Mouse (Mus musculus) limb, embryonic 10.5 days (tissue): ENCODE results near the gene Polr3gl. TPM values are rescaled to one million over a fixed set of nuclear protein-coding genes. Genes with fewer than 3 reads are reported as not detected.

Experiments used
- DNase-seq: peaks from one replicate; pipeline ENCODE4 v3.0.0-alpha.2; 2017; ENCODE audit warnings: low spot score
- H3K27ac ChIP-seq: fragments of 300-500 bp; sonication (generic); 2 replicates; pipeline ENCODE4 v1.5.1; 2016; ENCODE audit warnings: mild to moderate bottlenecking
- H3K27me3 ChIP-seq: fragments of 300-500 bp; sonication (generic); 2 replicates; pipeline ENCODE4 v1.6.1; 2016; ENCODE audit warnings: low read depth, mild to moderate bottlenecking; ENCODE audit not compliant: poor library complexity, severe bottlenecking
- H3K36me3 ChIP-seq: fragments of 300-500 bp; sonication (generic); 2 replicates; pipeline ENCODE4 v1.6.1; 2016; ENCODE audit warnings: mild to moderate bottlenecking, moderate library complexity
- H3K4me1 ChIP-seq: fragments of 300-500 bp; sonication (generic); 2 replicates; pipeline ENCODE4 v1.6.1; 2016
- H3K4me3 ChIP-seq: fragments of 300-500 bp; sonication (generic); 2 replicates; pipeline ENCODE4 v1.5.1; 2016; ENCODE audit warnings: mild to moderate bottlenecking, moderate library complexity
- H3K9me3 ChIP-seq: fragments of 300-500 bp; sonication (generic); replicated peaks from 2 replicates; pipeline ENCODE4 v1.6.1; 2016; ENCODE audit warnings: mild to moderate bottlenecking
- WGBS: fragments of 180-500 bp; shearing (Covaris S2); methylation state at CpG from one replicate; pipeline ENCODE4 v1.1.7; 2016; 5-methylcytosine and 5-hydroxymethylcytosine counted together
- polyA plus RNA-seq: library from polyadenylated mRNA; unstranded; fragments of >200 nt; fragmentation: Nextera tagmentation; extraction: Ambion mirVana; gene quantifications from 2 replicates; pipeline ENCODE4 v1.2.1, GENCODE M21; 2016

Polr3gl gene
- polyA plus RNA-seq, 1 experiment from 2014 or later: 42.1 TPM

GRCm38 (mm10) chr3:96594851-96595250 is 870 bp upstream of the Polr3gl start:
- H3K4me1 ChIP-seq: peaks cover 47% of the 10 kb centered on the region
- DNase-seq: no peak
- H3K4me3 ChIP-seq: no peak overlapping the region
- H3K27ac ChIP-seq: no peak overlapping the region
- WGBS: 82% methylated on average over 5 of the region's 5 CpGs
- H3K36me3 ChIP-seq: peaks cover 4% of the 10 kb centered on the region; the same call in 1 of the 2 replicates
- H3K27me3 ChIP-seq: peaks cover 49% of the 10 kb centered on the region
- H3K9me3 ChIP-seq: no peaks in the 10 kb centered on the region

GRCm38 (mm10) chr3:96593374-96593773 is 607 bp downstream of the Polr3gl start:
- H3K4me3 ChIP-seq: peak overlapping the region; percentile 69
- WGBS: 2% methylated on average over 10 of the region's 10 CpGs
- no peak for DNase-seq

GRCm38 (mm10) chr3:96590657-96591056 is 3.3 kb downstream of the Polr3gl start:
- H3K36me3 ChIP-seq: peaks cover 4% of the 10 kb centered on the region; the same call in 1 of the 2 replicates
- H3K27ac ChIP-seq: no peak overlapping the region
- DNase-seq: no peak
- H3K27me3 ChIP-seq: peaks cover 19% of the 10 kb centered on the region
- no peaks in the 10 kb centered on the region for H3K9me3 ChIP-seq
- 87% methylated on average over 4 of the region's 4 CpGs for WGBS
- H3K4me1 ChIP-seq: peaks cover 9% of the 10 kb centered on the region
- no peak overlapping the region for H3K4me3 ChIP-seq

More at GRCm38 (mm10) chr3:96593374-96593773, 607 bp downstream of the Polr3gl start:
- Histone ChIP-seq H3K36me3 (peaks cover 4% of the 10 kb centered on the region; the same call in 1 of the 2 replicates), H3K27ac (peak overlapping the region; percentile 90), H3K4me1 (peaks cover 36% of the 10 kb centered on the region), H3K27me3 (peaks cover 34% of the 10 kb centered on the region), H3K9me3 (no peaks in the 10 kb centered on the region)

GRCm38 (mm10) chr3:96583386-96583785 is 10.6 kb downstream of the Polr3gl start:
- 91% methylated on average over 5 of the region's 5 CpGs for WGBS

GRCm38 (mm10) chr3:96581771-96582515 is 12.0 kb downstream of the Polr3gl start:
- peaks cover 25% of the 10 kb centered on the region for H3K4me1 ChIP-seq
- H3K4me3 ChIP-seq: no peak overlapping the region
- H3K27me3 ChIP-seq: peaks cover 11% of the 10 kb centered on the region
- no peak overlapping the region for H3K27ac ChIP-seq
- WGBS: 85% methylated on average over 16 of the region's 16 CpGs
- DNase-seq: no peak
- no peaks in the 10 kb centered on the region for H3K9me3 ChIP-seq
- H3K36me3 ChIP-seq: no peaks in the 10 kb centered on the region

More at GRCm38 (mm10) chr3:96583386-96583785, 10.6 kb downstream of the Polr3gl start:
- Histone ChIP-seq H3K9me3 (no peaks in the 10 kb centered on the region), H3K27me3 (peaks cover 11% of the 10 kb centered on the region), H3K4me1 (peaks cover 14% of the 10 kb centered on the region), H3K4me3 (no peak overlapping the region), H3K36me3 (no peaks in the 10 kb centered on the region; the same call in 1 of the 2 replicates), H3K27ac (no peak overlapping the region)
- no peak for DNase-seq

GRCm38 (mm10) chr3:96581141-96581540 is 12.8 kb downstream of the Polr3gl start:
- Histone ChIP-seq H3K4me1 (peaks cover 33% of the 10 kb centered on the region), H3K27ac (no peak overlapping the region), H3K36me3 (no peaks in the 10 kb centered on the region), H3K4me3 (no peak overlapping the region), H3K9me3 (no peaks in the 10 kb centered on the region), H3K27me3 (peaks cover 11% of the 10 kb centered on the region)
- no peak for DNase-seq
- 34% methylated on average over 6 of the region's 6 CpGs for WGBS

GRCm38 (mm10) chr3:96579885-96580454 is 14.0 kb downstream of the Polr3gl start:
- DNase-seq: peak; percentile 94
- Histone ChIP-seq H3K4me3 (peak overlapping the region; percentile 42), H3K27ac (0 out of 2 replicates have a peak overlapping the region, but pooled peaks have one; percentile 25), H3K36me3 (no peaks in the 10 kb centered on the region), H3K27me3 (peaks cover 11% of the 10 kb centered on the region), H3K9me3 (no peaks in the 10 kb centered on the region), H3K4me1 (peaks cover 44% of the 10 kb centered on the region)
- 11% methylated on average over 16 of the region's 16 CpGs for WGBS

GRCm38 (mm10) chr3:96579239-96579750 is 14.7 kb downstream of the Polr3gl start:
- DNase-seq: no peak
- peak overlapping the region; percentile 42; the same call in 1 of the 2 replicates for H3K27ac ChIP-seq
- H3K9me3 ChIP-seq: no peaks in the 10 kb centered on the region
- H3K4me1 ChIP-seq: peaks cover 44% of the 10 kb centered on the region
- no peak overlapping the region for H3K4me3 ChIP-seq
- H3K36me3 ChIP-seq: no peaks in the 10 kb centered on the region
- peaks cover 11% of the 10 kb centered on the region for H3K27me3 ChIP-seq
- 81% methylated on average over 4 of the region's 4 CpGs for WGBS

- Histone ChIP-seq H3K27me3 (peaks cover 11% of the 10 kb centered on the region), H3K36me3 (no peaks in the 10 kb centered on the region), H3K4me3 (no peak overlapping the region), H3K27ac (peak overlapping the region; percentile 42; the same call in 1 of the 2 replicates), H3K9me3 (no peaks in the 10 kb centered on the region), H3K4me1 (peaks cover 50% of the 10 kb centered on the region)
- DNase-seq: no peak
- WGBS: 85% methylated on average over 12 of the region's 12 CpGs
Observed at GRCm38 (mm10) chr3:96578561-96579238, 15.3 kb downstream of the Polr3gl start.

GRCm38 (mm10) chr3:96577566-96577965 is 16.4 kb downstream of the Polr3gl start:
- Histone ChIP-seq H3K27me3 (peaks cover 11% of the 10 kb centered on the region), H3K9me3 (no peaks in the 10 kb centered on the region), H3K27ac (peak overlapping the region; percentile 79), H3K4me1 (peaks cover 52% of the 10 kb centered on the region), H3K4me3 (no peak overlapping the region), H3K36me3 (no peaks in the 10 kb centered on the region)
- 80% methylated on average over 4 of the region's 4 CpGs for WGBS
- no peak for DNase-seq

GRCm38 (mm10) chr3:96576690-96577541 is 17.1 kb downstream of the Polr3gl start, which contains the start of gene Gm16253:
Gm16253 (plus strand) TSS chr3:96576984.
- H3K4me3 ChIP-seq: peak within 1 kb of the TSS; percentile 38
- peaks cover 52% of the 10 kb centered on the region for H3K4me1 ChIP-seq
- 38% methylated on average over 17 of the region's 17 CpGs for WGBS
- H3K9me3 ChIP-seq: no peaks in the 10 kb centered on the region
- H3K36me3 ChIP-seq: no peaks in the 10 kb centered on the region
- peaks cover 10% of the 10 kb centered on the region for H3K27me3 ChIP-seq
- H3K27ac ChIP-seq: peak within 1 kb of the TSS; percentile 79
- peak; percentile 79 for DNase-seq
